Mouse (Mus musculus): ENCODE results near the gene Atxn1. TPM values are rescaled to one million over a fixed set of nuclear protein-coding genes. Genes with fewer than 3 reads are reported as not detected.

The Atxn1 gene
- total and polyA plus RNA-seq, 3 experiments = 0.39 to 1.1 TPM; not detected in 1

GRCm38 (mm10) chr13:45651652-45652241 lies 313.1 kb downstream of the Atxn1 start:
- TF ChIP-seq NRF1 (IDR thresholded peaks at IDR 0.05; ENCODE audit: insufficient read depth, low read depth, low read length, poor library complexity, severe bottlenecking) = no peak
- no peak for DNase-seq (ENCODE audit: low read depth, low spot score)
- Histone ChIP-seq H3K9me3 (replicated peaks; ENCODE audit: insufficient read depth, low read length) (no peaks in the 10 kb centered on the region), H3K79me2 (ENCODE audit: control insufficient read depth, insufficient read depth, low read length, poor library complexity) (no peaks in the 10 kb centered on the region), H3K27ac (ENCODE audit: control insufficient read depth, low read depth, low read length) (no peak overlapping the region), H3K36me3 (ENCODE audit: control insufficient read depth in 1 of 2, insufficient read depth in 2 of 2, low read length in 2 of 2) (no peaks in the 10 kb centered on the region), H3K4me1 (ENCODE audit: control insufficient read depth in 1 of 2, insufficient read depth in 2 of 2, low read length in 2 of 2) (no peaks in the 10 kb centered on the region), H3K9ac (ENCODE audit: control insufficient read depth, low read depth, low read length, poor library complexity, severe bottlenecking) (no peak overlapping the region), H3K4me3 (ENCODE audit: control insufficient read depth in 1 of 2, insufficient read depth in 1 of 2, low read depth in 2 of 2, low read length in 2 of 2) (no peak overlapping the region), H3K27me3 (ENCODE audit: control insufficient read depth in 1 of 2, insufficient read depth in 2 of 2, low read length in 2 of 2) (no peaks in the 10 kb centered on the region)

GRCm38 (mm10) chr13:45649197-45649812 lies 315.5 kb downstream of the Atxn1 start:
- no peaks in the 10 kb centered on the region for H3K4me1 ChIP-seq (ENCODE audit: control insufficient read depth in 1 of 2, insufficient read depth in 2 of 2, low read length in 2 of 2)
- no peaks in the 10 kb centered on the region for H3K27me3 ChIP-seq (ENCODE audit: control insufficient read depth in 1 of 2, insufficient read depth in 2 of 2, low read length in 2 of 2)
- H3K4me3 ChIP-seq (ENCODE audit: control insufficient read depth in 1 of 2, insufficient read depth in 1 of 2, low read depth in 2 of 2, low read length in 2 of 2) = no peak overlapping the region
- H3K9me3 ChIP-seq (replicated peaks; ENCODE audit: insufficient read depth, low read length) = no peaks in the 10 kb centered on the region
- H3K79me2 ChIP-seq (ENCODE audit: control insufficient read depth, insufficient read depth, low read length, poor library complexity) = no peaks in the 10 kb centered on the region
- TF ChIP-seq RAD21 (IDR thresholded peaks at IDR 0.05; ENCODE audit: low read depth, low read length) = no peak
- TF ChIP-seq JUND (IDR thresholded peaks at IDR 0.05; ENCODE audit: low read depth, low read length) = no peak
- TF ChIP-seq UBTF (IDR thresholded peaks at IDR 0.05; ENCODE audit: borderline replicate concordance, insufficient read depth, low read depth, low read length) = no peak
- no peak for TF ChIP-seq NELFE (IDR thresholded peaks at IDR 0.05; ENCODE audit: low read depth, low read length)
- no peaks in the 10 kb centered on the region for H3K36me3 ChIP-seq (ENCODE audit: control insufficient read depth in 1 of 2, insufficient read depth in 2 of 2, low read length in 2 of 2)
- H3K27ac ChIP-seq (ENCODE audit: control insufficient read depth, low read depth, low read length) = no peak overlapping the region
- DNase-seq (ENCODE audit: low read depth, low spot score) = no peak
- H3K9ac ChIP-seq (ENCODE audit: control insufficient read depth, low read depth, low read length, poor library complexity, severe bottlenecking) = no peak overlapping the region

GRCm38 (mm10) chr13:45643780-45644395 lies 320.9 kb downstream of the Atxn1 start:
- no peak for TF ChIP-seq SMC3 (IDR thresholded peaks at IDR 0.05; ENCODE audit: low read depth, low read length)
- TF ChIP-seq MAX (IDR thresholded peaks at IDR 0.05; ENCODE audit: low read length) = no peak
- no peak for TF ChIP-seq USF1 (IDR thresholded peaks at IDR 0.05; ENCODE audit: low read depth, low read length)
- no peak for TF ChIP-seq EP300 (IDR thresholded peaks at IDR 0.05; ENCODE audit: low read depth in 1 of 2, low read length in 2 of 2)
- no peak for TF ChIP-seq KAT2A (conservative IDR thresholded peaks at IDR 0.05; ENCODE audit: low read depth, low read length)
- TF ChIP-seq MAFK (IDR thresholded peaks at IDR 0.05; ENCODE audit: borderline replicate concordance, low read depth, low read length) = no peak
- no peak for TF ChIP-seq TBP (IDR thresholded peaks at IDR 0.05; ENCODE audit: low read depth, low read length)
- TF ChIP-seq HCFC1 (IDR thresholded peaks at IDR 0.05; ENCODE audit: low read depth, low read length) = no peak
- TF ChIP-seq GATA1 (IDR thresholded peaks at IDR 0.05; ENCODE audit: low read depth, low read length) = no peak
- no peak for TF ChIP-seq MEF2A (IDR thresholded peaks at IDR 0.05; ENCODE audit: extremely low read depth, insufficient replicate concordance, low read depth, low read length, poor library complexity, severe bottlenecking)
- TF ChIP-seq JUND (IDR thresholded peaks at IDR 0.05; ENCODE audit: low read depth, low read length) = no peak
- TF ChIP-seq ZKSCAN1 (IDR thresholded peaks at IDR 0.05; ENCODE audit: low read depth, low read length) = no peak
- TF ChIP-seq SIN3A (IDR thresholded peaks at IDR 0.05; ENCODE audit: low read length) = no peak
- no peak for TF ChIP-seq E2F4 (IDR thresholded peaks at IDR 0.05; ENCODE audit: borderline replicate concordance, low read depth, low read length)
- no peak for TF ChIP-seq ETS1 (IDR thresholded peaks at IDR 0.05; ENCODE audit: low read depth, low read length)
- H3K9ac ChIP-seq (ENCODE audit: control insufficient read depth, low read depth, low read length, poor library complexity, severe bottlenecking) = no peak overlapping the region
- H3K4me3 ChIP-seq (ENCODE audit: control insufficient read depth in 1 of 2, insufficient read depth in 1 of 2, low read depth in 2 of 2, low read length in 2 of 2) = no peak overlapping the region
- no peaks in the 10 kb centered on the region for H3K9me3 ChIP-seq (replicated peaks; ENCODE audit: insufficient read depth, low read length)
- H3K27me3 ChIP-seq (ENCODE audit: control insufficient read depth in 1 of 2, insufficient read depth in 2 of 2, low read length in 2 of 2) = no peaks in the 10 kb centered on the region
- H3K36me3 ChIP-seq (ENCODE audit: control insufficient read depth in 1 of 2, insufficient read depth in 2 of 2, low read length in 2 of 2) = peaks cover 0 to 9% of the 10 kb centered on the region in 2 experiments; a peak in 2 of 4 replicates
- no peak for DNase-seq (ENCODE audit: low read depth, low spot score)
- peaks cover 0 to 5% of the 10 kb centered on the region in 2 experiments; a peak in 2 of 4 replicates for H3K4me1 ChIP-seq (ENCODE audit: control insufficient read depth in 1 of 2, insufficient read depth in 2 of 2, low read length in 2 of 2)
- no peaks in the 10 kb centered on the region for H3K79me2 ChIP-seq (ENCODE audit: control insufficient read depth, insufficient read depth, low read length, poor library complexity)
- H3K27ac ChIP-seq (ENCODE audit: control insufficient read depth, low read depth, low read length) = no peak overlapping the region
